Mouse (Mus musculus): ENCODE results near the gene Il34. TPM values are rescaled to one million over a fixed set of nuclear protein-coding genes. Genes with fewer than 3 reads are reported as not detected.

The Il34 gene
- polyA plus RNA-seq, 1 experiment = 2.0 TPM

DNA sequence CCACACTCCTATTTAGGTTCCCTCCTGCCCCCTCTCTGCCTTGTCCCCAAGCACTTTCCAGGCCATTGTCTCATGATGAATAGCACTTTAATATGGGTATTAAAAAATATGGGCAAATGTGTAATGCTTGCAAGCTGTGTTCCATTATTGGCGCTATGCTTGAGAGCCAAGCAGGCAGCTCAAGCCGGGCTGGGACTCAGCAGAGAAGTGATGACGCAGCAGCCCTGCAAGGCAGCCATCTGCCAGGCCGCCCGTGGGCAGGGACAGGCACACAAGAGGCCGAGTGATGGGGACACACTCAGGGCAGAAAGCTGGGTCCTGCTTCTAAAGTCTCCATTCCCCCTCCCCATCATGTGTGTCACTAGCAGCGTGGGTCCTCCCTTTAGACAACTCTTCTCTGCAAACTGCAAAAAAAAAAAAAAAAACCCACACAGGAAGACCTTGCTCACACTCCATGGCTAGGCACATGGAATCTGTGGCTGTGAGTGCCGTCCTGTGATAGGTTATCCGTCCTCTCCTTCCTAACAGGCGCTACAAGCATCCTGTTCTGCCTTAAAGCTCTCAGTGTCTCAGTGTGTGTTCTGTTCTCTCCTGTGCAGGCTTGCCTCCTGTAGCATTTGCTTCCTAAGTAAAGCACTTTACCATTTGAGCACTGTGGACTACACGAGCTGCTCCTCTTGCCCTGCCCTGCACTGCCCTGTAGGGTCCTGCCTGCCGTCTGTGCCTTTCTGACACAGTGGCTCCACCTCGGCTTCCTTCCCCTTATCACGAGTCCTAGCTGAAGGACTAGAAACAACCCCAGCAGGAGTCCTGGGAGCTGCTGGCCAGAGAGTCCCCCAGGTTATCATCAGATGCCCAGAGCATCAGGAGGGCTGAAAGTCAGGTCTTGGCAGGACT is 100.1 kb downstream of the Il34 start:
- H3K36me3 ChIP-seq (ENCODE audit: control insufficient read depth, insufficient read depth, low read length) = no peaks in the 10 kb centered on the region
- H3K4me1 ChIP-seq (ENCODE audit: control insufficient read depth, insufficient read depth, low read length) = no peaks in the 10 kb centered on the region
- H3K27ac ChIP-seq (ENCODE audit: control insufficient read depth, insufficient read depth, low read depth, low read length) = no peak overlapping the region
- H3K27me3 ChIP-seq (ENCODE audit: control insufficient read depth, insufficient read depth, low read length) = no peaks in the 10 kb centered on the region
- TF ChIP-seq CTCF (IDR thresholded peaks at IDR 0.05; ENCODE audit: control insufficient read depth, insufficient read depth, insufficient replicate concordance, low read depth, low read length) (no peak), POLR2A (IDR thresholded peaks at IDR 0.05; ENCODE audit: control insufficient read depth, low read depth, low read length) (no peak)
- H3K4me3 ChIP-seq (ENCODE audit: control insufficient read depth, low read depth, low read length) = no peak overlapping the region

GRCm38 (mm10) chr8:110704103-110704502 is 101.6 kb downstream of the Il34 start:
- TF ChIP-seq POLR2A (IDR thresholded peaks at IDR 0.05; ENCODE audit: control insufficient read depth, low read depth, low read length) = no peak
- no peak for TF ChIP-seq CTCF (IDR thresholded peaks at IDR 0.05; ENCODE audit: control insufficient read depth, insufficient read depth, insufficient replicate concordance, low read depth, low read length)
- no peaks in the 10 kb centered on the region for H3K27me3 ChIP-seq (ENCODE audit: control insufficient read depth, insufficient read depth, low read length)
- no peaks in the 10 kb centered on the region; the same call in 1 of the 2 replicates for H3K4me1 ChIP-seq (ENCODE audit: control insufficient read depth, insufficient read depth, low read length)
- H3K4me3 ChIP-seq (ENCODE audit: control insufficient read depth, low read depth, low read length) = no peak overlapping the region
- H3K27ac ChIP-seq (ENCODE audit: control insufficient read depth, insufficient read depth, low read depth, low read length) = no peak overlapping the region
- no peaks in the 10 kb centered on the region for H3K36me3 ChIP-seq (ENCODE audit: control insufficient read depth, insufficient read depth, low read length)

DNA sequence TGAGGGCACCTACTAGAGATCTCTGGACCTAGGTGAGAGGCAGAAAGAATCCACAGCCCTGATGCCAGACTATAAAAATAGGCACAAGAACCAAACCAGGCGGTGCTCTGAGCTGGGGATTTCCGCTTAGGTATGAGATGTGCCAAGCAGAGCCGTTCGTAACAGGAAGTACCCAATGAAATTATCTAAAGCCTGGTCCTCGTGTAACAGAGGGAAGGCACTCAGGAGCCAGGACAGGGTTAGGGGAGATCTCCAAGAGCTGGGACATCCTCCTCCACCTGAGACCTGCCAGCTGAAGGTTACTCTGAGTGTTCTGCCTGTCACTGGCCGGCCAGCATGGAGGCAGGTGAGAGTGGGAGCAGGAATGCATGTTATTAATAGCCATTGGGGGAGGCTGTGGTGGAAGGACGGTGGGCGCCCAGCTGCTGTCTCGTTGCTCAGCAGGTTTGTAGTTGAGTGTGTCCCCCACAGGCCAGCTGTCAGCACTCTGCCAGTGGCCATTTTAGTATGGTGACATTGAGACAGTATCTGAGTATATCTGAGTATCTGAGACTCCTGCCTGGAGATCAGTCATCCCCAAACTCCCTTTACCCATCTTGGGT is 102.2 kb downstream of the Il34 start:
- no peak for TF ChIP-seq POLR2A (IDR thresholded peaks at IDR 0.05; ENCODE audit: control insufficient read depth, low read depth, low read length)
- no peak for TF ChIP-seq CTCF (IDR thresholded peaks at IDR 0.05; ENCODE audit: control insufficient read depth, insufficient read depth, insufficient replicate concordance, low read depth, low read length)
- H3K27ac ChIP-seq (ENCODE audit: control insufficient read depth, insufficient read depth, low read depth, low read length) = no peak overlapping the region
- no peak overlapping the region for H3K4me3 ChIP-seq (ENCODE audit: control insufficient read depth, low read depth, low read length)
- H3K27me3 ChIP-seq (ENCODE audit: control insufficient read depth, insufficient read depth, low read length) = no peaks in the 10 kb centered on the region
- H3K36me3 ChIP-seq (ENCODE audit: control insufficient read depth, insufficient read depth, low read length) = no peaks in the 10 kb centered on the region
- H3K4me1 ChIP-seq (ENCODE audit: control insufficient read depth, insufficient read depth, low read length) = no peaks in the 10 kb centered on the region; the same call in 1 of the 2 replicates

- no peaks in the 10 kb centered on the region for H3K27me3 ChIP-seq (ENCODE audit: control insufficient read depth, insufficient read depth, low read length)
- H3K4me3 ChIP-seq (ENCODE audit: control insufficient read depth, low read depth, low read length) = no peak overlapping the region
- H3K27ac ChIP-seq (ENCODE audit: control insufficient read depth, insufficient read depth, low read depth, low read length) = no peak overlapping the region
- TF ChIP-seq POLR2A (IDR thresholded peaks at IDR 0.05; ENCODE audit: control insufficient read depth, low read depth, low read length) (no peak), CTCF (IDR thresholded peaks at IDR 0.05; ENCODE audit: control insufficient read depth, insufficient read depth, insufficient replicate concordance, low read depth, low read length) (no peak)
- H3K36me3 ChIP-seq (ENCODE audit: control insufficient read depth, insufficient read depth, low read length) = no peaks in the 10 kb centered on the region
- H3K4me1 ChIP-seq (ENCODE audit: control insufficient read depth, insufficient read depth, low read length) = no peaks in the 10 kb centered on the region; the same call in 1 of the 2 replicates
Observed at GRCm38 (mm10) chr8:110702636-110703459, 102.9 kb downstream of the Il34 start.

- no peak overlapping the region for H3K4me3 ChIP-seq (ENCODE audit: control insufficient read depth, low read depth, low read length)
- no peaks in the 10 kb centered on the region for H3K27me3 ChIP-seq (ENCODE audit: control insufficient read depth, insufficient read depth, low read length)
- H3K36me3 ChIP-seq (ENCODE audit: control insufficient read depth, insufficient read depth, low read length) = no peaks in the 10 kb centered on the region
- no peaks in the 10 kb centered on the region; the same call in 1 of the 2 replicates for H3K4me1 ChIP-seq (ENCODE audit: control insufficient read depth, insufficient read depth, low read length)
- no peak for TF ChIP-seq POLR2A (IDR thresholded peaks at IDR 0.05; ENCODE audit: control insufficient read depth, low read depth, low read length)
- TF ChIP-seq CTCF (IDR thresholded peaks at IDR 0.05; ENCODE audit: control insufficient read depth, insufficient read depth, insufficient replicate concordance, low read depth, low read length) = no peak
- H3K27ac ChIP-seq (ENCODE audit: control insufficient read depth, insufficient read depth, low read depth, low read length) = no peak overlapping the region
Observed at GRCm38 (mm10) chr8:110700561-110700960, 105.2 kb downstream of the Il34 start.

GRCm38 (mm10) chr8:110699501-110699900 is 106.2 kb downstream of the Il34 start:
- Histone ChIP-seq H3K4me3 (ENCODE audit: control insufficient read depth, low read depth, low read length) (no peak overlapping the region), H3K36me3 (ENCODE audit: control insufficient read depth, insufficient read depth, low read length) (no peaks in the 10 kb centered on the region), H3K27ac (ENCODE audit: control insufficient read depth, insufficient read depth, low read depth, low read length) (0 out of 2 replicates have a peak overlapping the region, but pooled peaks have one; percentile 12), H3K4me1 (ENCODE audit: control insufficient read depth, insufficient read depth, low read length) (no peaks in the 10 kb centered on the region; the same call in 1 of the 2 replicates), H3K27me3 (ENCODE audit: control insufficient read depth, insufficient read depth, low read length) (no peaks in the 10 kb centered on the region)
- TF ChIP-seq CTCF (IDR thresholded peaks at IDR 0.05; ENCODE audit: control insufficient read depth, insufficient read depth, insufficient replicate concordance, low read depth, low read length) (no peak), POLR2A (IDR thresholded peaks at IDR 0.05; ENCODE audit: control insufficient read depth, low read depth, low read length) (no peak)
